In the genomic region with DNA sequence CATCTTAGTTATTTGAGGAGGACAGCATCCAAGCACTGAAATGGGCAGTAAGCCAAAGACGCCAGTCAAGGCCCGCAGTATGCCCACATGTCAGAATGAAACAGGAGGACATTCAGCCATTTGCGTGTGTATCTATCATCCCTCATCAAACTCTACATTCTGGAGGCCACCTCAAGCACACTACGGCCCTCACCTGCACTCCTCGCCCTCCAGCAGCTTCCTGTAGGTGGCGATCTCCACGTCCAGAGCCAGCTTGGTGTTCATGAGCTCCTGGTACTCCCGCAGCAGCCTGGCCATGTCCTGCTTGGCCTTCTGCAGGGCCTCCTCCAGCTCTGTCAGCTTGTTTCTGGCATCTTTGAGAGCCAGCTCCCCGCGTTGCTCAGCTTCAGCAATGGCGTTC, we compare ENCODE assay signal across 21 mouse cellular contexts. TPM values are rescaled to one million over a fixed set of nuclear protein-coding genes. Genes with fewer than 3 reads are reported as not detected.
A peak's percentile ranks its signal among the peaks of the same experiment; 100 is the strongest.
DNase-seq lines count a peak whose midpoint lies in the region; TF ChIP-seq lines count a peak whose summit lies in the region.
"Had no signal": no experiment of that assay in that cellular context is flagged by ENCODE, and none has a peak within 500 bp of the region (broad histone marks: within the 10 kb centered on the region; RNA-seq: fewer than 3 reads in every experiment).

No protein-coding gene starts in this region.

- H3K4me1 ChIP-seq in liver, adult 2 months (ENCODE audit: control insufficient read depth, insufficient read depth, low read length), result no peaks in the 10 kb centered on the region
- no peaks in the 10 kb centered on the region for H3K4me1 ChIP-seq in testis, adult 2 months (ENCODE audit: control insufficient read depth, insufficient read depth, low read length)
- H3K4me1 ChIP-seq: heart, embryonic 12.5 days; limb, embryonic 13.5 days; neural tube, embryonic 15.5 days had no signal

- no peak overlapping the region for H3K27ac ChIP-seq in liver, adult 2 months (replicated peaks; ENCODE audit: insufficient read depth, low read depth, low read length)
- H3K27ac ChIP-seq in testis, adult 2 months (ENCODE audit: control insufficient read depth, insufficient read depth, low read depth, low read length), result no peak overlapping the region
- H3K27ac ChIP-seq: left cerebral cortex, adult 2 months; limb, embryonic 13.5 days; neural tube, embryonic 15.5 days had no signal

- no peaks in the 10 kb centered on the region for H3K36me3 ChIP-seq in liver, adult 2 months (ENCODE audit: control insufficient read depth, insufficient read depth, low read length)
- H3K36me3 ChIP-seq in testis, adult 2 months (ENCODE audit: control insufficient read depth, insufficient read depth, low read length), result no peaks in the 10 kb centered on the region
- H3K36me3 ChIP-seq: heart, embryonic 12.5 days; limb, embryonic 13.5 days; neural tube, embryonic 15.5 days had no signal

- 54% methylated on average over 11 of the region's 11 CpGs for WGBS in liver, adult 2 months

- no peak overlapping the region for H3K4me3 ChIP-seq in liver, adult 2 months (ENCODE audit: insufficient read depth, low read depth, low read length)
- H3K4me3 ChIP-seq in testis, adult 2 months (ENCODE audit: control insufficient read depth, low read depth, low read length), result no peak overlapping the region
- H3K4me3 ChIP-seq: heart, embryonic 12.5 days; left cerebral cortex, adult 2 months; limb, embryonic 13.5 days; neural tube, embryonic 15.5 days had no signal

- DNase-seq in cerebellum, adult 9-11 months, result peak; percentile 7
- DNase-seq in cerebellum, adult 18-20 months, result no peak
- no peak for DNase-seq in liver, adult 2 months (ENCODE audit: extremely low read depth, low read depth, low spot score)
- no peak for DNase-seq in liver
- DNase-seq in testis, postnatal 10 days (ENCODE audit: low spot score), result no peak
- DNase-seq in cerebellum, postnatal 25 days, result peak; percentile 33 to 47
- DNase-seq in right cerebral cortex, postnatal 36 days (ENCODE audit: low spot score in 2 of 2), result no peak
- DNase-seq: gastrocnemius, postnatal 14 days; right cerebral cortex, adult 18-20 months had no signal

- no peaks in the 10 kb centered on the region for H3K79me2 ChIP-seq in liver, adult 2 months (ENCODE audit: control insufficient read depth, insufficient read depth, low read length)

- H3K27me3 ChIP-seq in liver, adult 2 months (ENCODE audit: control insufficient read depth, insufficient read depth, low read length), result peaks cover 3% of the 10 kb centered on the region; the same call in 1 of the 2 replicates
- no peaks in the 10 kb centered on the region for H3K27me3 ChIP-seq in testis, adult 2 months (ENCODE audit: control insufficient read depth, insufficient read depth, low read length)
- H3K27me3 ChIP-seq: limb, embryonic 13.5 days; neural tube, embryonic 15.5 days had no signal

- no peak overlapping the region for H3K9ac ChIP-seq in liver, adult 2 months (ENCODE audit: low read depth, low read length)
- H3K9ac ChIP-seq: heart, embryonic 12.5 days; limb, embryonic 13.5 days; neural tube, embryonic 15.5 days had no signal

- TF ChIP-seq CTCF in liver, adult 2 months (IDR thresholded peaks at IDR 0.05; ENCODE audit: low read depth, low read length), result peak; percentile 23; the same call in 1 of the 2 replicates
- TF ChIP-seq CTCF in testis, adult 2 months (IDR thresholded peaks at IDR 0.05; ENCODE audit: control insufficient read depth, insufficient read depth, insufficient replicate concordance, low read depth, low read length), result 0 out of 2 replicates have a peak, but pooled peaks have one; percentile 6

- TF ChIP-seq POLR2A in liver, adult 2 months (IDR thresholded peaks at IDR 0.05; ENCODE audit: extremely low read depth, insufficient read depth, low read length), result no peak
- no peak for TF ChIP-seq POLR2A in testis, adult 2 months (IDR thresholded peaks at IDR 0.05; ENCODE audit: control insufficient read depth, low read depth, low read length)

RNA-seq across cellular contexts. Expression of gene Krt5, which starts 4.0 kb away (rescaled TPM):
- not detected in 2 replicates for total RNA-seq in liver, adult 2 months (2014; rRNA removed)
- polyA plus RNA-seq in liver, adult 2 months (2012; rRNA removed), result not detected in 2 replicates
- polyA plus RNA-seq in testis, adult 2 months (2012; rRNA removed), result 0.12 and 1.3 TPM in 2 replicates
- total RNA-seq: gastrocnemius, postnatal 14 days; hematopoietic stem cell, adult 5-6 weeks; left cerebral cortex, adult 2 months; monocyte, adult 5-6 weeks had no signal
- polyA plus RNA-seq: cortical plate, adult 2 months; intestine, embryonic 14.5 days; spleen, adult 2 months had no signal

RNA-seq across cellular contexts. Expression of gene Krt6a, which starts 14.6 kb away (rescaled TPM):
- total RNA-seq in liver, adult 2 months (2014; rRNA removed), result not detected in 2 replicates
- not detected in 2 replicates for polyA plus RNA-seq in liver, adult 2 months (2012; rRNA removed)
- polyA plus RNA-seq in testis, adult 2 months (2012; rRNA removed), result 0.08 TPM in 1 of 2 replicates, not detected in the other
- total RNA-seq: gastrocnemius, postnatal 14 days; hematopoietic stem cell, adult 5-6 weeks; left cerebral cortex, adult 2 months; monocyte, adult 5-6 weeks had no signal
- polyA plus RNA-seq: C2C12; cortical plate, adult 2 months; heart, embryonic 12.5 days; intestine, embryonic 14.5 days; large intestine, adult 2 months; spleen, adult 2 months had no signal

RNA-seq across cellular contexts. Expression of gene Krt6b, which starts 28.6 kb away (rescaled TPM):
- total RNA-seq in liver, adult 2 months (2014; rRNA removed), result not detected in 2 replicates
- polyA plus RNA-seq in liver, adult 2 months (2012; rRNA removed), result not detected in 2 replicates
- 0.04 and 0.05 TPM in 2 replicates for polyA plus RNA-seq in testis, adult 2 months (2012; rRNA removed)
- total RNA-seq: gastrocnemius, postnatal 14 days; hematopoietic stem cell, adult 5-6 weeks; left cerebral cortex, adult 2 months; monocyte, adult 5-6 weeks had no signal
- polyA plus RNA-seq: C2C12; cortical plate, adult 2 months; heart, embryonic 12.5 days; intestine, embryonic 14.5 days; large intestine, adult 2 months; limb, embryonic 13.5 days; neural tube, embryonic 15.5 days; spleen, adult 2 months had no signal

RNA-seq across cellular contexts. Expression of gene Krt71, which starts 34.2 kb away (rescaled TPM):
- total RNA-seq in liver, adult 2 months (2014; rRNA removed), result not detected in 2 replicates
- not detected in 2 replicates for polyA plus RNA-seq in liver, adult 2 months (2012; rRNA removed)
- not detected in 2 replicates for polyA plus RNA-seq in testis, adult 2 months (2012; rRNA removed)
- total RNA-seq: gastrocnemius, postnatal 14 days; hematopoietic stem cell, adult 5-6 weeks; left cerebral cortex, adult 2 months; monocyte, adult 5-6 weeks had no signal
- polyA plus RNA-seq: C2C12; cortical plate, adult 2 months; heart, embryonic 12.5 days; intestine, embryonic 14.5 days; large intestine, adult 2 months; limb, embryonic 13.5 days; spleen, adult 2 months had no signal

Comparison
In these comparisons a context has a peak if more than half of its experiments do, and no peak if none do; other contexts are left out.
1. DNase-seq: peak in cerebellum, adult 9-11 months (single experiment) and cerebellum, postnatal 25 days (2 of 2); none in cerebellum, adult 18-20 months (0 of 2), liver, adult 2 months (single experiment), liver (single experiment), testis, postnatal 10 days (single experiment) and right cerebral cortex, postnatal 36 days (0 of 2).